Mouse (Mus musculus): ENCODE results near the gene Retreg1. TPM values are rescaled to one million over a fixed set of nuclear protein-coding genes. Genes with fewer than 3 reads are reported as not detected.

Retreg1 gene
- polyA plus RNA-seq, 1 experiment from 2014 or later: 8.2 TPM

GRCm38 (mm10) chr15:25844771-25845170 is 1.8 kb downstream of the Retreg1 start:
- Histone ChIP-seq H3K9ac (replicated peaks; ENCODE audit: low read depth, low read length) (no peak overlapping the region), H3K4me2 (ENCODE audit: low read length) (no peak overlapping the region), H3K4me3 (replicated peaks; ENCODE audit: low read length) (no peak overlapping the region), H3K27me3 (replicated peaks; ENCODE audit: control insufficient read depth, insufficient read depth, low read length) (peaks cover 4% of the 10 kb centered on the region), H3K9me3 (ENCODE audit: control insufficient read depth, low read length) (no peaks in the 10 kb centered on the region), H3K27ac (ENCODE audit: low read length) (no peak overlapping the region), H3K36me3 (ENCODE audit: control insufficient read depth, insufficient read depth) (no peaks in the 10 kb centered on the region), H3K4me1 (replicated peaks; ENCODE audit: control insufficient read depth, insufficient read depth, low read length) (peaks cover 12% of the 10 kb centered on the region)
- WGBS: 64% methylated on average over 4 of the region's 4 CpGs
- ATAC-seq: no peak

- Histone ChIP-seq H3K4me2 (ENCODE audit: low read length) (no peak overlapping the region), H3K9me3 (ENCODE audit: control insufficient read depth, low read length) (no peaks in the 10 kb centered on the region), H3K4me1 (replicated peaks; ENCODE audit: control insufficient read depth, insufficient read depth, low read length) (peaks cover 9% of the 10 kb centered on the region), H3K27me3 (replicated peaks; ENCODE audit: control insufficient read depth, insufficient read depth, low read length) (no peaks in the 10 kb centered on the region), H3K27ac (ENCODE audit: low read length) (no peak overlapping the region), H3K36me3 (ENCODE audit: control insufficient read depth, insufficient read depth) (no peaks in the 10 kb centered on the region), H3K9ac (replicated peaks; ENCODE audit: low read depth, low read length) (no peak overlapping the region), H3K4me3 (replicated peaks; ENCODE audit: low read length) (no peak overlapping the region)
- ATAC-seq: no peak
- 92% methylated on average over 1 of the region's 1 CpGs for WGBS
Measured at GRCm38 (mm10) chr15:25847576-25848168, 4.7 kb downstream of the Retreg1 start.

- WGBS: 85% methylated on average over 11 of the region's 11 CpGs
- H3K4me3 ChIP-seq (replicated peaks; ENCODE audit: low read length): no peak overlapping the region
- no peak overlapping the region for H3K27ac ChIP-seq (ENCODE audit: low read length)
- H3K4me2 ChIP-seq (ENCODE audit: low read length): no peak overlapping the region
- no peaks in the 10 kb centered on the region for H3K27me3 ChIP-seq (replicated peaks; ENCODE audit: control insufficient read depth, insufficient read depth, low read length)
- H3K36me3 ChIP-seq (ENCODE audit: control insufficient read depth, insufficient read depth): no peaks in the 10 kb centered on the region
- H3K9ac ChIP-seq (replicated peaks; ENCODE audit: low read depth, low read length): no peak overlapping the region
- no peak for ATAC-seq
- no peaks in the 10 kb centered on the region for H3K4me1 ChIP-seq (replicated peaks; ENCODE audit: control insufficient read depth, insufficient read depth, low read length)
- H3K9me3 ChIP-seq (ENCODE audit: control insufficient read depth, low read length): no peaks in the 10 kb centered on the region
Measured at GRCm38 (mm10) chr15:25850552-25850951, 7.6 kb downstream of the Retreg1 start.

- Histone ChIP-seq H3K36me3 (ENCODE audit: control insufficient read depth, insufficient read depth) (no peaks in the 10 kb centered on the region), H3K4me1 (replicated peaks; ENCODE audit: control insufficient read depth, insufficient read depth, low read length) (no peaks in the 10 kb centered on the region), H3K9me3 (ENCODE audit: control insufficient read depth, low read length) (no peaks in the 10 kb centered on the region), H3K4me2 (ENCODE audit: low read length) (no peak overlapping the region), H3K27ac (ENCODE audit: low read length) (no peak overlapping the region), H3K27me3 (replicated peaks; ENCODE audit: control insufficient read depth, insufficient read depth, low read length) (no peaks in the 10 kb centered on the region), H3K4me3 (replicated peaks; ENCODE audit: low read length) (no peak overlapping the region), H3K9ac (replicated peaks; ENCODE audit: low read depth, low read length) (no peak overlapping the region)
- WGBS: 62% methylated on average over 18 of the region's 18 CpGs
- ATAC-seq: no peak
Measured at GRCm38 (mm10) chr15:25854270-25854904, 11.4 kb downstream of the Retreg1 start.

GRCm38 (mm10) chr15:25858611-25859058 is 15.7 kb downstream of the Retreg1 start:
- Histone ChIP-seq H3K27me3 (replicated peaks; ENCODE audit: control insufficient read depth, insufficient read depth, low read length) (no peaks in the 10 kb centered on the region), H3K9ac (replicated peaks; ENCODE audit: low read depth, low read length) (no peak overlapping the region), H3K4me1 (replicated peaks; ENCODE audit: control insufficient read depth, insufficient read depth, low read length) (no peaks in the 10 kb centered on the region), H3K4me3 (replicated peaks; ENCODE audit: low read length) (no peak overlapping the region), H3K36me3 (ENCODE audit: control insufficient read depth, insufficient read depth) (no peaks in the 10 kb centered on the region), H3K4me2 (ENCODE audit: low read length) (no peak overlapping the region), H3K9me3 (ENCODE audit: control insufficient read depth, low read length) (no peaks in the 10 kb centered on the region), H3K27ac (ENCODE audit: low read length) (no peak overlapping the region)
- 83% methylated on average over 10 of the region's 12 CpGs for WGBS
- ATAC-seq: no peak

- no peaks in the 10 kb centered on the region for H3K9me3 ChIP-seq (ENCODE audit: control insufficient read depth, low read length)
- H3K4me1 ChIP-seq (replicated peaks; ENCODE audit: control insufficient read depth, insufficient read depth, low read length): no peaks in the 10 kb centered on the region
- H3K4me3 ChIP-seq (replicated peaks; ENCODE audit: low read length): no peak overlapping the region
- no peak overlapping the region for H3K9ac ChIP-seq (replicated peaks; ENCODE audit: low read depth, low read length)
- no peak overlapping the region for H3K4me2 ChIP-seq (ENCODE audit: low read length)
- WGBS: 62% methylated on average over 3 of the region's 3 CpGs
- H3K27me3 ChIP-seq (replicated peaks; ENCODE audit: control insufficient read depth, insufficient read depth, low read length): no peaks in the 10 kb centered on the region
- H3K27ac ChIP-seq (ENCODE audit: low read length): no peak overlapping the region
- ATAC-seq: no peak
- no peaks in the 10 kb centered on the region for H3K36me3 ChIP-seq (ENCODE audit: control insufficient read depth, insufficient read depth)
Measured at GRCm38 (mm10) chr15:25859469-25859868, 16.5 kb downstream of the Retreg1 start.

- no peaks in the 10 kb centered on the region for H3K27me3 ChIP-seq (replicated peaks; ENCODE audit: control insufficient read depth, insufficient read depth, low read length)
- no peaks in the 10 kb centered on the region for H3K4me1 ChIP-seq (replicated peaks; ENCODE audit: control insufficient read depth, insufficient read depth, low read length)
- no peak overlapping the region for H3K9ac ChIP-seq (replicated peaks; ENCODE audit: low read depth, low read length)
- H3K9me3 ChIP-seq (ENCODE audit: control insufficient read depth, low read length): no peaks in the 10 kb centered on the region
- H3K27ac ChIP-seq (ENCODE audit: low read length): no peak overlapping the region
- ATAC-seq: no peak
- H3K4me2 ChIP-seq (ENCODE audit: low read length): no peak overlapping the region
- no peak overlapping the region for H3K4me3 ChIP-seq (replicated peaks; ENCODE audit: low read length)
- H3K36me3 ChIP-seq (ENCODE audit: control insufficient read depth, insufficient read depth): no peaks in the 10 kb centered on the region
- 82% methylated on average over 7 of the region's 7 CpGs for WGBS
Measured at GRCm38 (mm10) chr15:25861900-25862299, 18.9 kb downstream of the Retreg1 start.

- no peak for ATAC-seq
- H3K9ac ChIP-seq (replicated peaks; ENCODE audit: low read depth, low read length): no peak overlapping the region
- no peak overlapping the region for H3K27ac ChIP-seq (ENCODE audit: low read length)
- H3K4me3 ChIP-seq (replicated peaks; ENCODE audit: low read length): no peak overlapping the region
- H3K4me1 ChIP-seq (replicated peaks; ENCODE audit: control insufficient read depth, insufficient read depth, low read length): no peaks in the 10 kb centered on the region
- no peak overlapping the region for H3K4me2 ChIP-seq (ENCODE audit: low read length)
- no peaks in the 10 kb centered on the region for H3K36me3 ChIP-seq (ENCODE audit: control insufficient read depth, insufficient read depth)
- H3K9me3 ChIP-seq (ENCODE audit: control insufficient read depth, low read length): no peaks in the 10 kb centered on the region
- H3K27me3 ChIP-seq (replicated peaks; ENCODE audit: control insufficient read depth, insufficient read depth, low read length): no peaks in the 10 kb centered on the region
- WGBS: 98% methylated on average over 3 of the region's 3 CpGs
Measured at GRCm38 (mm10) chr15:25865605-25866004, 22.6 kb downstream of the Retreg1 start.

- ATAC-seq: no peak
- H3K27ac ChIP-seq (ENCODE audit: low read length): no peak overlapping the region
- no peak overlapping the region for H3K4me3 ChIP-seq (replicated peaks; ENCODE audit: low read length)
- no peaks in the 10 kb centered on the region for H3K9me3 ChIP-seq (ENCODE audit: control insufficient read depth, low read length)
- 92% methylated on average over 6 of the region's 6 CpGs for WGBS
- no peaks in the 10 kb centered on the region for H3K36me3 ChIP-seq (ENCODE audit: control insufficient read depth, insufficient read depth)
- H3K9ac ChIP-seq (replicated peaks; ENCODE audit: low read depth, low read length): no peak overlapping the region
- no peak overlapping the region for H3K4me2 ChIP-seq (ENCODE audit: low read length)
- H3K4me1 ChIP-seq (replicated peaks; ENCODE audit: control insufficient read depth, insufficient read depth, low read length): no peaks in the 10 kb centered on the region
- no peaks in the 10 kb centered on the region for H3K27me3 ChIP-seq (replicated peaks; ENCODE audit: control insufficient read depth, insufficient read depth, low read length)
Measured at GRCm38 (mm10) chr15:25866106-25866505, 23.1 kb downstream of the Retreg1 start.
